Mouse (Mus musculus): ENCODE data around the gene Gm38655. TPM values are rescaled to one million over a fixed set of nuclear protein-coding genes. Genes with fewer than 3 reads are reported as not detected.

Gene Gm38655
- total and polyA plus RNA-seq, 3 experiments = not detected

DNA sequence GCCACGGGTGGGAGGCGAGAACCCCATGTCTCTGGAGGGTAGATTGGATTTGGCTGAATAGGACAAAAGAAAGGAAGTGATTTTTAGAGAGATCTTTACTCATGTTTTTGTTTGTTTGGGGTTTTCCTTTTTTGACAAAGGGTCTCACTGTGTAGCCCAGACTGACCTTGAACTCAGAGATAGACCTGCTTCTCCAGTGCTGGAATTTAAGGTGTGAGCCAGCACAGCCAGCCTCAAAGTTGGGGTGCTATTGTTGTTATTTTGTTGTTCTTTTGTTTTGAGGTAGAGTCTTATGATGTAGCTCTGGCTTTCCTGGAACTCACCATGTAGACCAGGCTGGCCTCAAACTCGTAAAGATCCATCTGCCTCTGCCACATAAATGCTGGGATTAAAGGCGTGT, 27.1 kb upstream of the Gm38655 start:
- H3K9me3 ChIP-seq (replicated peaks; ENCODE audit: low read length) = no peaks in the 10 kb centered on the region
- H3K27me3 ChIP-seq (replicated peaks) = no peaks in the 10 kb centered on the region
- dilution Hi-C loops (cut with MboI; ENCODE audit: extremely low pct_ligation_motif_present, extremely low pct_unique_long_range_greater_than_20kb, low sequenced_read_pairs) = no loop called here
- H3K79me2 ChIP-seq (replicated peaks; ENCODE audit: control insufficient read depth, extremely low read depth, insufficient read depth, poor library complexity, severe bottlenecking) = no peaks in the 10 kb centered on the region; the same call in 1 of the 2 replicates
- peaks cover 55 to 81% of the 10 kb centered on the region in 2 experiments for H3K36me3 ChIP-seq (replicated peaks in 1 of 2; ENCODE audit: control insufficient read depth in 1 of 2, insufficient read depth in 1 of 2, low read length in 1 of 2)
- no peak overlapping the region for H3K27ac ChIP-seq (ENCODE audit: insufficient read depth, low read depth)
- no peak overlapping the region for H3K4me2 ChIP-seq (ENCODE audit: insufficient read depth, low read depth, poor library complexity, severe bottlenecking)
- in situ Hi-C loops (cut with MboI; ENCODE audit: low pct_ligation_motif_present, low pct_unique_long_range_greater_than_20kb, low sequenced_read_pairs) = no loop called here
- no peaks in the 10 kb centered on the region; a peak in 1 of 4 replicates for H3K4me1 ChIP-seq (ENCODE audit: control insufficient read depth in 1 of 2, insufficient read depth in 2 of 2)
- TF ChIP-seq E2F4 (IDR thresholded peaks at IDR 0.05; ENCODE audit: insufficient replicate concordance, low read depth, low read length) (no peak), SIN3A (IDR thresholded peaks at IDR 0.05; ENCODE audit: low read length) (no peak), CHD2 (IDR thresholded peaks at IDR 0.05; ENCODE audit: low read length) (no peak), MAFK (IDR thresholded peaks at IDR 0.05; ENCODE audit: insufficient replicate concordance, low read length) (no peak), SMC3 (IDR thresholded peaks at IDR 0.05; ENCODE audit: low read depth, low read length) (no peak), IRF4 (IDR thresholded peaks at IDR 0.05; ENCODE audit: low read depth, low read length) (no peak), CHD1 (IDR thresholded peaks at IDR 0.05; ENCODE audit: low read depth, low read length) (no peak), USF1 (IDR thresholded peaks at IDR 0.05; ENCODE audit: low read depth, low read length) (no peak), RCOR1 (conservative IDR thresholded peaks at IDR 0.05; ENCODE audit: low read depth, low read length) (no peak), ETS1 (conservative IDR thresholded peaks at IDR 0.05; ENCODE audit: low read depth, low read length) (no peak), CTCF (conservative IDR thresholded peaks at IDR 0.05 in 1 of 2, IDR thresholded peaks at IDR 0.05 in 1 of 2; ENCODE audit: low read depth in 2 of 2, low read length in 2 of 2) (no peak), POLR2AphosphoS2 (IDR thresholded peaks at IDR 0.05; ENCODE audit: low read depth, low read length) (no peak), TCF12 (IDR thresholded peaks at IDR 0.05; ENCODE audit: low read depth, low read length) (no peak)
- DNase-seq (ENCODE audit: extremely low read depth) = no peak
- no peak overlapping the region for H3K9ac ChIP-seq (ENCODE audit: insufficient read depth, low read depth)
- no peak overlapping the region for H3K4me3 ChIP-seq (replicated peaks in 1 of 3; ENCODE audit: low read depth in 2 of 3, low read length in 2 of 3, poor library complexity in 1 of 3)

DNA sequence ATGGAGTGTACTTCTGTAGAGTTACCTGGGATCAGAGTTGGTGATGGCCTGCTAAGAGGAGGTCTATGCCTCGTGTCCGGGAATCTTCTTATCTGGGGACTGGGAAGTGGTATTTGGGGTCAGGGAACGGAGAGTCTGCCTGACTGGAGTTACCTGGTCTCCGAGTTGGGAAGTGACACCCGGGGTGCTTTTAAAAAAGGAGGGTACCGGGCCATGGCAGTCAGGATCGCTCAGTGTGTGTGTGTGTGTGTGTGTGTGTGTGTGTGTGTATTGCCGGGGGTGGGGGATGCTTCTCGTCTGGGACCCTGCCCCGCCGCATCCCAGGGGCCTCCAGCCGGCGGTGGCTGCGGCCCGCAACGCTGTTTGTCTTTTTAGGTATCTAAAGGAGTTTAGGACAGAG, 13.8 kb upstream of the Gm38655 start:
- H3K4me3 ChIP-seq (replicated peaks in 1 of 3; ENCODE audit: low read depth in 2 of 3, low read length in 2 of 3, poor library complexity in 1 of 3) = peak overlapping the region; percentile 72 to 91 (median 82)
- H3K4me1 ChIP-seq (ENCODE audit: control insufficient read depth in 1 of 2, insufficient read depth in 2 of 2) = peaks cover 2 to 39% of the 10 kb centered on the region in 2 experiments; a peak in 3 of 4 replicates
- no peak for DNase-seq (ENCODE audit: extremely low read depth)
- H3K27ac ChIP-seq (ENCODE audit: insufficient read depth, low read depth) = no peak overlapping the region
- H3K9me3 ChIP-seq (replicated peaks; ENCODE audit: low read length) = no peaks in the 10 kb centered on the region
- in situ Hi-C loops (cut with MboI; ENCODE audit: low pct_ligation_motif_present, low pct_unique_long_range_greater_than_20kb, low sequenced_read_pairs) = loop anchor here (10.0 kb wide), 1 partner anchor 86 kb away; the partner anchor contains the start of gene Ube2i
- H3K79me2 ChIP-seq (replicated peaks; ENCODE audit: control insufficient read depth, extremely low read depth, insufficient read depth, poor library complexity, severe bottlenecking) = peaks cover 26% of the 10 kb centered on the region
- dilution Hi-C loops (cut with MboI; ENCODE audit: extremely low pct_ligation_motif_present, extremely low pct_unique_long_range_greater_than_20kb, low sequenced_read_pairs) = no loop called here
- H3K27me3 ChIP-seq (replicated peaks) = no peaks in the 10 kb centered on the region
- H3K4me2 ChIP-seq (ENCODE audit: insufficient read depth, low read depth, poor library complexity, severe bottlenecking) = peak overlapping the region; percentile 58
- no peak for TF ChIP-seq USF1 (IDR thresholded peaks at IDR 0.05; ENCODE audit: low read depth, low read length)
- no peak for TF ChIP-seq POLR2A (IDR thresholded peaks at IDR 0.05; ENCODE audit: low read depth, low read length)
- no peak for TF ChIP-seq CHD2 (IDR thresholded peaks at IDR 0.05; ENCODE audit: low read length)
- no peak for TF ChIP-seq SIN3A (IDR thresholded peaks at IDR 0.05; ENCODE audit: low read length)
- no peak for TF ChIP-seq UBTF (IDR thresholded peaks at IDR 0.05; ENCODE audit: low read depth, low read length)
- no peak for TF ChIP-seq CHD1 (IDR thresholded peaks at IDR 0.05; ENCODE audit: low read depth, low read length)
- no peak for TF ChIP-seq NELFE (IDR thresholded peaks at IDR 0.05; ENCODE audit: low read depth, low read length)
- no peak for TF ChIP-seq ELF1 (IDR thresholded peaks at IDR 0.05; ENCODE audit: low read depth, low read length)
- TF ChIP-seq BHLHE40 (IDR thresholded peaks at IDR 0.05; ENCODE audit: low read depth, low read length) = no peak
- TF ChIP-seq GABPA (IDR thresholded peaks at IDR 0.05; ENCODE audit: insufficient replicate concordance, low read depth, low read length) = no peak
- TF ChIP-seq NRF1 (IDR thresholded peaks at IDR 0.05; ENCODE audit: low read depth, low read length) = no peak
- no peak for TF ChIP-seq SMC3 (IDR thresholded peaks at IDR 0.05; ENCODE audit: low read depth, low read length)
- H3K36me3 ChIP-seq (replicated peaks in 1 of 2; ENCODE audit: control insufficient read depth in 1 of 2, insufficient read depth in 1 of 2, low read length in 1 of 2) = peaks cover 17 to 55% of the 10 kb centered on the region in 2 experiments
- peak overlapping the region; percentile 91 for H3K9ac ChIP-seq (ENCODE audit: insufficient read depth, low read depth)

Data from CH12.LX (cell line).